Mouse (Mus musculus): ENCODE measurements at regions not wholly inside any gene's neighbourhood (a gene's known extent, or its start where the extent isn't known, plus 50 kb on each side); places are given as distances from the start of the nearest gene placed in this dataset.

DNA sequence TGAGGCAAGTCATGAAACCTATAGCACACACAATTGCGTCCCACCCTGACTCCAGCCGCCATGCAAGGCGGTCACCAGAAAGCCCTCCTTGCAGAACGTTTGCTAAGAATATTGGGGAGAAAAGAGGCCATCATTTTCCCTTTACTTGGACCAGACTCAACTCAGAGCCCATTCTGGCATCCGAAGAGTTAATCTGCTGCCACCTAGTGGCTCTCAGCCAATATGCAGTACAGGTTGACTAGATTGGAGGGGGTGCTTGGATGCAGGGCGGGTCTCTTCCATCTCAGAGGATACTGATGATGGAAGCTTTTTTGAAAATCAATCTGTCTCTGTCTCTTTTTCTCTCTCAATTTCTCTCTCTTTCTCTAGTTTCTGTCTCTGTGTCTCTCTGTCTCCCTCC is 139.6 kb downstream of the Tm2d1 start:
- DNase-seq (ENCODE audit: low read depth, low spot score), result peak; percentile 70
- peaks cover 10 to 11% of the 10 kb centered on the region in 2 experiments; a peak in 3 of 4 replicates for H3K4me1 ChIP-seq (ENCODE audit: control insufficient read depth in 1 of 2, insufficient read depth in 2 of 2, low read length in 2 of 2)

DNA sequence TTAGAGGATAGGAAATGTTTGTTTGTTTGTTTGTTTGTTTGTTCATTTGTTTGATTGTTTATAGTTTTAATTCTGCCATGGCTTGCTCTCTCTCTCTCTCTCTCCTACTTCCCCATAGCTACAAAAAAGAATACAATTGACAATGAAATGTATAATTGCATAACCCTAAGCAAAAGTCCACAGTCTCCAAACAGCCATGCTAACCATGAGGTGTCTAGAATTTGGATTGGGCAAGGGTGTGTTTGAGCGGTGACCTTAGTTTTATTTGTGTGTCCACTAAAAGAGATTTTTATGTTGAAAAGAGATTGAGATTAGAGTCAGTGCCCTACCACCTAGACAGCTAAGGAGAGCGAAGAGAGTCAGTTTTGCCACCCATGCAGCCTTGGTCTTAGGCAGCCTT is 141.2 kb downstream of the Tm2d1 start:
- H3K27me3 ChIP-seq (ENCODE audit: control insufficient read depth in 1 of 2, insufficient read depth in 2 of 2, low read length in 2 of 2), result no peaks in the 10 kb centered on the region
- no peaks in the 10 kb centered on the region for H3K9me3 ChIP-seq (replicated peaks; ENCODE audit: insufficient read depth, low read length)
- H3K4me1 ChIP-seq (ENCODE audit: control insufficient read depth in 1 of 2, insufficient read depth in 2 of 2, low read length in 2 of 2), result peaks cover 10 to 17% of the 10 kb centered on the region in 2 experiments; a peak in 3 of 4 replicates
- DNase-seq (ENCODE audit: low read depth, low spot score), result no peak
- TF ChIP-seq RCOR1 (IDR thresholded peaks at IDR 0.05; ENCODE audit: low read depth, low read length) (no peak), MAZ (IDR thresholded peaks at IDR 0.05; ENCODE audit: low read depth, low read length) (no peak), BHLHE40 (IDR thresholded peaks at IDR 0.05; ENCODE audit: borderline replicate concordance, low read depth, low read length) (no peak), ZKSCAN1 (IDR thresholded peaks at IDR 0.05; ENCODE audit: low read depth, low read length) (no peak), POLR2AphosphoS5 (IDR thresholded peaks at IDR 0.05; ENCODE audit: borderline replicate concordance, low read depth, low read length) (no peak), EP300 (IDR thresholded peaks at IDR 0.05; ENCODE audit: low read depth in 1 of 2, low read length in 2 of 2) (no peak)
- no peak overlapping the region for H3K4me3 ChIP-seq (ENCODE audit: control insufficient read depth in 1 of 2, insufficient read depth in 1 of 2, low read depth in 2 of 2, low read length in 2 of 2)
- peaks cover 0 to 16% of the 10 kb centered on the region in 2 experiments; a peak in 2 of 4 replicates for H3K36me3 ChIP-seq (ENCODE audit: control insufficient read depth in 1 of 2, insufficient read depth in 2 of 2, low read length in 2 of 2)
- H3K9ac ChIP-seq (ENCODE audit: control insufficient read depth, low read depth, low read length, poor library complexity, severe bottlenecking), result no peak overlapping the region
- no peaks in the 10 kb centered on the region for H3K79me2 ChIP-seq (ENCODE audit: control insufficient read depth, insufficient read depth, low read length, poor library complexity)
- H3K27ac ChIP-seq (ENCODE audit: control insufficient read depth, low read depth, low read length), result no peak overlapping the region

More for the DNA sequence above, 139.6 kb downstream of the Tm2d1 start:
- Histone ChIP-seq H3K36me3 (ENCODE audit: control insufficient read depth in 1 of 2, insufficient read depth in 2 of 2, low read length in 2 of 2) (peaks cover 0 to 16% of the 10 kb centered on the region in 2 experiments; a peak in 2 of 4 replicates), H3K4me3 (ENCODE audit: control insufficient read depth in 1 of 2, insufficient read depth in 1 of 2, low read depth in 2 of 2, low read length in 2 of 2) (no peak overlapping the region), H3K27me3 (ENCODE audit: control insufficient read depth in 1 of 2, insufficient read depth in 2 of 2, low read length in 2 of 2) (no peaks in the 10 kb centered on the region), H3K79me2 (ENCODE audit: control insufficient read depth, insufficient read depth, low read length, poor library complexity) (no peaks in the 10 kb centered on the region), H3K27ac (ENCODE audit: control insufficient read depth, low read depth, low read length) (no peak overlapping the region), H3K9me3 (replicated peaks; ENCODE audit: insufficient read depth, low read length) (no peaks in the 10 kb centered on the region), H3K9ac (ENCODE audit: control insufficient read depth, low read depth, low read length, poor library complexity, severe bottlenecking) (no peak overlapping the region)
- TF ChIP-seq MAFK (IDR thresholded peaks at IDR 0.05; ENCODE audit: borderline replicate concordance, low read depth, low read length) (no peak), SIN3A (IDR thresholded peaks at IDR 0.05; ENCODE audit: low read length) (no peak), CHD1 (IDR thresholded peaks at IDR 0.05; ENCODE audit: low read depth, low read length) (no peak), MAX (IDR thresholded peaks at IDR 0.05; ENCODE audit: low read length) (no peak), NELFE (IDR thresholded peaks at IDR 0.05; ENCODE audit: low read depth, low read length) (no peak), HCFC1 (IDR thresholded peaks at IDR 0.05; ENCODE audit: low read depth, low read length) (no peak), UBTF (IDR thresholded peaks at IDR 0.05; ENCODE audit: borderline replicate concordance, insufficient read depth, low read depth, low read length) (no peak), POLR2AphosphoS2 (IDR thresholded peaks at IDR 0.05; ENCODE audit: low read length) (no peak), MXI1 (IDR thresholded peaks at IDR 0.05; ENCODE audit: low read depth, low read length) (no peak), USF2 (IDR thresholded peaks at IDR 0.05; ENCODE audit: borderline replicate concordance in 1 of 2, insufficient read depth in 1 of 2, low read depth in 1 of 2, low read length in 2 of 2) (no peak), CTCF (IDR thresholded peaks at IDR 0.05 in 2 of 3, conservative IDR thresholded peaks at IDR 0.05 in 1 of 3; ENCODE audit: control insufficient read depth in 1 of 3, insufficient read depth in 1 of 3, low read depth in 2 of 3, low read length in 3 of 3, poor library complexity in 1 of 3, severe bottlenecking in 1 of 3) (peak; percentile 67 to 76 (median 71)), RCOR1 (IDR thresholded peaks at IDR 0.05; ENCODE audit: low read depth, low read length) (no peak), POLR2AphosphoS5 (IDR thresholded peaks at IDR 0.05; ENCODE audit: borderline replicate concordance, low read depth, low read length) (no peak), SMC3 (IDR thresholded peaks at IDR 0.05; ENCODE audit: low read depth, low read length) (peak; percentile 85), EP300 (IDR thresholded peaks at IDR 0.05; ENCODE audit: low read depth in 1 of 2, low read length in 2 of 2) (no peak), RAD21 (IDR thresholded peaks at IDR 0.05; ENCODE audit: low read depth, low read length) (peak; percentile 83), ETS1 (IDR thresholded peaks at IDR 0.05; ENCODE audit: low read depth, low read length) (no peak), ZMIZ1 (IDR thresholded peaks at IDR 0.05; ENCODE audit: low read depth, low read length) (no peak), ZKSCAN1 (IDR thresholded peaks at IDR 0.05; ENCODE audit: low read depth, low read length) (no peak), ZC3H11A (IDR thresholded peaks at IDR 0.05; ENCODE audit: low read depth, low read length) (peak; percentile 76), TCF12 (IDR thresholded peaks at IDR 0.05; ENCODE audit: low read depth, low read length) (no peak)

All from MEL (cell line).